Comparison of ENCODE assay signal across 18 mouse cellular contexts in the genomic region with DNA sequence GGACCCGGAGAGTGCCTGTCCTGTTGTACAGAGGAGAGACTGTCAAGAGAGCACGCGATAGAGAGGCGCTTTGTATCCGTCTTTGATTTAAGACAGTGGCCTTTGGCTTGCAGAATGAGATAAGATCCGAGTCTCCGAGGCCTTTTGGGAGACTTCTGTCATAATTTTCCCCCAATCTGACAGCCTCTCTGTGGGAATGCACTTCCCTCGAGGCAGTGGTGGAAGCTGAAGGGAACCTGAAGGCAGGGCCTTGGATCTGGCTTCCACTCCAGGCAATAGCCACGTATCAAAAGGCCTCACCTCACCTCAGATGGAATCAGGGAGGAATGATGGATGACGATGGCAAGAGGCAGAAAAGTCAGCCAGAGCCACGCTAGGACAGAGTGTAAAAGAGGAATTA.
DNase-seq lines count a peak whose midpoint lies in the region; ATAC-seq lines count a peak whose summit lies in the region.
"Had no signal": no experiment of that assay in that cellular context is flagged by ENCODE, and none has a peak within 500 bp of the region (broad histone marks: within the 10 kb centered on the region; RNA-seq: fewer than 3 reads in every experiment).

No protein-coding gene starts in this region.

- H3K9me3 ChIP-seq in intestine, embryonic 14.5 days (ENCODE audit: control insufficient read depth, low read length) = no peaks in the 10 kb centered on the region
- H3K9me3 ChIP-seq in intestine, embryonic 16.5 days (ENCODE audit: control insufficient read depth, low read length) = no peaks in the 10 kb centered on the region
- no peaks in the 10 kb centered on the region for H3K9me3 ChIP-seq in forebrain, embryonic 10.5 days
- H3K9me3 ChIP-seq: embryonic facial prominence, embryonic 13.5 days; forebrain, embryonic 13.5 days; heart, embryonic 12.5 days; hindbrain, embryonic 15.5 days had no signal

- no peak overlapping the region for H3K4me3 ChIP-seq in intestine, embryonic 14.5 days (ENCODE audit: low read depth, low read length)
- H3K4me3 ChIP-seq in intestine, embryonic 16.5 days (ENCODE audit: low read length) = no peak overlapping the region
- no peak overlapping the region for H3K4me3 ChIP-seq in forebrain, embryonic 10.5 days
- H3K4me3 ChIP-seq: embryonic facial prominence, embryonic 13.5 days; forebrain, embryonic 13.5 days; heart, embryonic 12.5 days; hindbrain, embryonic 15.5 days had no signal

- H3K36me3 ChIP-seq in intestine, embryonic 14.5 days (ENCODE audit: control insufficient read depth, insufficient read depth, low read length) = no peaks in the 10 kb centered on the region
- no peaks in the 10 kb centered on the region for H3K36me3 ChIP-seq in intestine, embryonic 16.5 days (ENCODE audit: control insufficient read depth, insufficient read depth, low read length)
- H3K36me3 ChIP-seq in forebrain, embryonic 10.5 days (replicated peaks) = no peaks in the 10 kb centered on the region
- H3K36me3 ChIP-seq: embryonic facial prominence, embryonic 13.5 days; heart, embryonic 12.5 days; hindbrain, embryonic 15.5 days had no signal

- peaks cover 4% of the 10 kb centered on the region; the same call in 1 of the 2 replicates for H3K4me1 ChIP-seq in intestine, embryonic 14.5 days (replicated peaks; ENCODE audit: control insufficient read depth, insufficient read depth, low read length)
- H3K4me1 ChIP-seq in intestine, embryonic 16.5 days (ENCODE audit: control insufficient read depth, insufficient read depth, low read length) = no peaks in the 10 kb centered on the region; the same call in 1 of the 2 replicates
- H3K4me1 ChIP-seq in forebrain, embryonic 10.5 days = peaks cover 16% of the 10 kb centered on the region
- H3K4me1 ChIP-seq: forebrain, embryonic 13.5 days; heart, embryonic 12.5 days; hindbrain, embryonic 15.5 days had no signal

- H3K27me3 ChIP-seq in intestine, embryonic 14.5 days (replicated peaks; ENCODE audit: control insufficient read depth, insufficient read depth, low read length) = no peaks in the 10 kb centered on the region
- no peaks in the 10 kb centered on the region for H3K27me3 ChIP-seq in intestine, embryonic 16.5 days (replicated peaks; ENCODE audit: control insufficient read depth, insufficient read depth, low read length)
- peaks cover 4% of the 10 kb centered on the region; the same call in 1 of the 2 replicates for H3K27me3 ChIP-seq in forebrain, embryonic 10.5 days (ENCODE audit: poor library complexity, severe bottlenecking)
- H3K27me3 ChIP-seq: embryonic facial prominence, embryonic 13.5 days; forebrain, embryonic 13.5 days; heart, embryonic 12.5 days; hindbrain, embryonic 15.5 days had no signal

- no peak overlapping the region for H3K27ac ChIP-seq in intestine, embryonic 14.5 days (ENCODE audit: low read depth)
- no peak overlapping the region for H3K27ac ChIP-seq in intestine, embryonic 16.5 days (ENCODE audit: low read length)
- no peak overlapping the region for H3K27ac ChIP-seq in forebrain, embryonic 10.5 days
- H3K27ac ChIP-seq: embryonic facial prominence, embryonic 13.5 days; forebrain, embryonic 13.5 days; hindbrain, embryonic 15.5 days had no signal

- peak; percentile 42 for DNase-seq in adrenal gland, adult 2 months
- DNase-seq in adrenal gland, postnatal 25 days = no peak
- peak; percentile 48 for DNase-seq in intestine, embryonic 14.5 days (ENCODE audit: low spot score)
- peak; percentile 48 for DNase-seq in embryo, embryonic 10.5 days (ENCODE audit: low spot score)
- no peak for DNase-seq in forebrain, embryonic 10.5 days (ENCODE audit: extremely low spot score, low spot score)
- DNase-seq in thymus, postnatal 4 days = no peak
- DNase-seq: cerebellum, adult 18-20 months; cerebellum, adult 9-11 months; cerebellum, postnatal 36 days; forebrain, postnatal 0 days; gastrocnemius, postnatal 14 days; heart, postnatal 36 days; kidney, adult 11 months had no signal

- no peak overlapping the region for H3K9ac ChIP-seq in intestine, embryonic 14.5 days (ENCODE audit: low read length)
- H3K9ac ChIP-seq in intestine, embryonic 16.5 days (ENCODE audit: low read depth, low read length) = no peak overlapping the region
- H3K9ac ChIP-seq: embryonic facial prominence, embryonic 13.5 days; forebrain, embryonic 13.5 days; forebrain, postnatal 0 days; heart, embryonic 12.5 days; hindbrain, embryonic 15.5 days had no signal

- no peak for ATAC-seq in intestine, embryonic 14.5 days (replicated peaks; ENCODE audit: low FRiP score, low TSS enrichment, low read depth)
- ATAC-seq in intestine, embryonic 16.5 days = no peak
- ATAC-seq: forebrain, embryonic 13.5 days; forebrain, postnatal 0 days had no signal

- 33% methylated on average over 11 of the region's 11 CpGs for WGBS in intestine, embryonic 14.5 days
- WGBS in intestine, embryonic 16.5 days = 54% methylated on average over 11 of the region's 11 CpGs
- WGBS in forebrain, embryonic 10.5 days = 86% methylated on average over 11 of the region's 11 CpGs

- H3K4me2 ChIP-seq in intestine, embryonic 14.5 days (ENCODE audit: low read length) = no peak overlapping the region
- no peak overlapping the region for H3K4me2 ChIP-seq in intestine, embryonic 16.5 days (ENCODE audit: low read depth, low read length)
- H3K4me2 ChIP-seq: embryonic facial prominence, embryonic 13.5 days; forebrain, embryonic 13.5 days; heart, embryonic 12.5 days; hindbrain, embryonic 15.5 days had no signal

Comparison
In these comparisons a context has a peak if more than half of its experiments do, and no peak if none do; other contexts are left out.
1. DNase-seq: peak in adrenal gland, adult 2 months (single experiment), intestine, embryonic 14.5 days (single experiment) and embryo, embryonic 10.5 days (single experiment); none in adrenal gland, postnatal 25 days (single experiment), forebrain, embryonic 10.5 days (single experiment) and thymus, postnatal 4 days (single experiment).